9 mouse cellular contexts compared by ENCODE assay signal in genomic region chr15:10635121-10635520, GRCm38 (mm10).
DNase-seq lines count a peak whose midpoint lies in the region; ATAC-seq lines count a peak whose summit lies in the region.
"Had no signal": no experiment of that assay in that cellular context is flagged by ENCODE, and none has a peak within 500 bp of the region (broad histone marks: within the 10 kb centered on the region; RNA-seq: fewer than 3 reads in every experiment).

No protein-coding gene starts in this region.

- no peak overlapping the region for H3K4me2 ChIP-seq in hindbrain, embryonic 14.5 days (replicated peaks)
- H3K4me2 ChIP-seq in hindbrain, embryonic 12.5 days (replicated peaks) = no peak overlapping the region
- no peak overlapping the region for H3K4me2 ChIP-seq in midbrain, embryonic 13.5 days (replicated peaks)

- ATAC-seq in hindbrain, embryonic 14.5 days (ENCODE audit: low FRiP score) = no peak
- ATAC-seq in hindbrain, embryonic 12.5 days (ENCODE audit: low FRiP score) = peak; percentile 42; the same call in 1 of the 2 replicates
- peak; percentile 50; the same call in 1 of the 2 replicates for ATAC-seq in midbrain, embryonic 13.5 days

- H3K4me3 ChIP-seq in hindbrain, embryonic 10.5 days = no peak overlapping the region
- H3K4me3 ChIP-seq in hindbrain, embryonic 14.5 days (replicated peaks; ENCODE audit: low read length) = no peak overlapping the region
- H3K4me3 ChIP-seq in hindbrain, embryonic 12.5 days = no peak overlapping the region
- no peak overlapping the region for H3K4me3 ChIP-seq in midbrain, embryonic 13.5 days (replicated peaks)

- peak overlapping the region; percentile 84 for H3K27ac ChIP-seq in hindbrain, embryonic 10.5 days
- no peak overlapping the region for H3K27ac ChIP-seq in hindbrain, embryonic 14.5 days
- H3K27ac ChIP-seq in hindbrain, embryonic 12.5 days = peak overlapping the region; percentile 44; the same call in 1 of the 2 replicates
- no peak overlapping the region for H3K27ac ChIP-seq in midbrain, embryonic 13.5 days

- peak; percentile 67 for DNase-seq in hindbrain, embryonic 10.5 days (ENCODE audit: low spot score)
- DNase-seq in hindbrain, embryonic 14.5 days (ENCODE audit: low spot score) = no peak
- peak; percentile 74 for DNase-seq in embryo, embryonic 10.5 days (ENCODE audit: low spot score)
- no peak for DNase-seq in adrenal gland, postnatal 25 days
- no peak for DNase-seq in spleen, postnatal 4 days (ENCODE audit: low spot score in 2 of 2)
- DNase-seq in spleen, postnatal 14 days (ENCODE audit: low spot score in 2 of 2) = no peak
- DNase-seq: spleen, adult 18-20 months had no signal

- no peaks in the 10 kb centered on the region for H3K9me3 ChIP-seq in hindbrain, embryonic 10.5 days
- H3K9me3 ChIP-seq in hindbrain, embryonic 14.5 days (ENCODE audit: control insufficient read depth, low read length) = no peaks in the 10 kb centered on the region
- H3K9me3 ChIP-seq in hindbrain, embryonic 12.5 days (replicated peaks) = no peaks in the 10 kb centered on the region
- H3K9me3 ChIP-seq in midbrain, embryonic 13.5 days = no peaks in the 10 kb centered on the region

- H3K36me3 ChIP-seq in hindbrain, embryonic 10.5 days = peaks cover 47% of the 10 kb centered on the region
- H3K36me3 ChIP-seq in hindbrain, embryonic 14.5 days (replicated peaks; ENCODE audit: control insufficient read depth, insufficient read depth) = no peaks in the 10 kb centered on the region
- H3K36me3 ChIP-seq in hindbrain, embryonic 12.5 days = peaks cover 10% of the 10 kb centered on the region
- H3K36me3 ChIP-seq in midbrain, embryonic 13.5 days = peaks cover 13% of the 10 kb centered on the region

- H3K4me1 ChIP-seq in hindbrain, embryonic 10.5 days (replicated peaks) = peaks cover 35% of the 10 kb centered on the region
- no peaks in the 10 kb centered on the region for H3K4me1 ChIP-seq in hindbrain, embryonic 14.5 days (replicated peaks; ENCODE audit: control insufficient read depth, insufficient read depth, low read length)
- H3K4me1 ChIP-seq in hindbrain, embryonic 12.5 days = peaks cover 18% of the 10 kb centered on the region
- H3K4me1 ChIP-seq in midbrain, embryonic 13.5 days (replicated peaks) = peaks cover 17% of the 10 kb centered on the region

- no peak overlapping the region for H3K9ac ChIP-seq in hindbrain, embryonic 14.5 days
- H3K9ac ChIP-seq in hindbrain, embryonic 12.5 days = no peak overlapping the region
- H3K9ac ChIP-seq in midbrain, embryonic 13.5 days (replicated peaks) = no peak overlapping the region

- no peaks in the 10 kb centered on the region for H3K27me3 ChIP-seq in hindbrain, embryonic 10.5 days (ENCODE audit: insufficient read depth, poor library complexity, severe bottlenecking)
- no peaks in the 10 kb centered on the region for H3K27me3 ChIP-seq in hindbrain, embryonic 14.5 days (ENCODE audit: control insufficient read depth, insufficient read depth, low read length)
- no peaks in the 10 kb centered on the region for H3K27me3 ChIP-seq in hindbrain, embryonic 12.5 days
- H3K27me3 ChIP-seq in midbrain, embryonic 13.5 days = no peaks in the 10 kb centered on the region

- 37% methylated on average over 10 of the region's 10 CpGs for WGBS in hindbrain, embryonic 10.5 days
- WGBS in hindbrain, embryonic 14.5 days = 37% methylated on average over 10 of the region's 10 CpGs
- WGBS in hindbrain, embryonic 12.5 days = 40% methylated on average over 10 of the region's 10 CpGs
- 46% methylated on average over 10 of the region's 10 CpGs for WGBS in midbrain, embryonic 13.5 days

Comparison
In these comparisons a context has a peak if more than half of its experiments do, and no peak if none do; other contexts are left out.
1. DNase-seq: peak in hindbrain, embryonic 10.5 days (single experiment) and embryo, embryonic 10.5 days (single experiment); none in hindbrain, embryonic 14.5 days (single experiment), adrenal gland, postnatal 25 days (single experiment), spleen, postnatal 4 days (0 of 2) and spleen, postnatal 14 days (0 of 2).
2. H3K27ac ChIP-seq: peak in hindbrain, embryonic 10.5 days (single experiment) and hindbrain, embryonic 12.5 days (single experiment); none in hindbrain, embryonic 14.5 days (single experiment) and midbrain, embryonic 13.5 days (single experiment).